Mouse (Mus musculus): ENCODE results near the gene Il1r2.

Gene Il1r2

GRCm38 (mm10) chr1:40133567-40133966 is 59.7 kb downstream of the Il1r2 start:
- DNase-seq, result no peak

DNA sequence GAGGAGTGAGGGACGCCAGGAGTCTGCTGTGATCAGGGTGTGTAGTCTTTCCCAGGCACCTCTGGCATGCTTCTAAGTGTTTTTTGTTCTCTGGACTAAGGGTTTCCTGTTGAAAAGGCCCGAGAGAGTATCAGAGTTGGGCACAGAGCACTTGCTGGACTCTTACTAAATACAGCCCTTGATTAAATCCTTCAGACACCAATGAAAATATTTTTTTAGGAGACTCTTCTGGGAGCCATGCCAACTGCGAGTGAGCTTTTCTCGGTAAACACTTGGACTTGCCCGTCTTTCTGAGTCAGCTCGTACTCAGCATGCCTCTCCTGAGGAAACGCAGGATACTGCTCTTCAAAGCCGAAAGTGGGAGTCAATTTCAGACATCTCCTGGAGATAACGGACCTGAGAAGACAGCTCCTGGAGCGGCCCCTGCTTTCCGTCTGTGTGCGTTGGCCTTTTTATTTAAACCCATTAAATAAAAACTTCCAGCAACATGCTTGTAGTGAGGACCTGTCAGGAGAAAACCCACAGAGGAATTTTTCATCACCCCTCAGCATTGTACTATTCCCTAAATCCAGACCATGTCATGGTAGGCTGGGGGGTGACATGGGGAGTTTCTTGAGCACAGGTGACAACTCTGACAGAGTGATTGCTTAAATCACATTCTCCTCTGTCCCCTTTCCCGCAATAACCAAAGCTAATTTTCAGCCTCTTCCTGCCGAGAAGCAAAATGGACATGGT is 66.1 kb downstream of the Il1r2 start:
- DNase-seq, result peak; percentile 53

DNA sequence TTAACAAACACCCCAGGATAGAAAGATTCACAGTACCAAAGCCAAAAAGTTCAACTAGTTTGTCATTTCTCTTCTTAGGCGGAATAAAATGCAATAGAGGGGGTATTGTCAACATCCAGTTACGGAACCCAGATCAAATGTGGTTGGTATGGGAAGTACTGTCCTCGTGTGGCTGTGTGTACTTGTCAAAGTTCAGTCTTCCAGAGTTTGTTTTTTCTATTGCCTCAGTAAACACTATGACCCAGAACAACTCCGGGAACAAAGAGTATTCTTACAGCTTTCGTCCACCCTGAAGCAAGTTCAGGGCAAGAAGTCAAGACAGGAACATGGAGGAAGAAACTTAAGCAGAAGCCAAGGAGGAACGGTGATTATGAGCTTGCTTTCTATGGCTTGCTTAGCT is 82.2 kb downstream of the Il1r2 start:
- no peak for DNase-seq

GRCm38 (mm10) chr1:40163329-40163917 is 89.5 kb downstream of the Il1r2 start:
- no peak for DNase-seq

DNA sequence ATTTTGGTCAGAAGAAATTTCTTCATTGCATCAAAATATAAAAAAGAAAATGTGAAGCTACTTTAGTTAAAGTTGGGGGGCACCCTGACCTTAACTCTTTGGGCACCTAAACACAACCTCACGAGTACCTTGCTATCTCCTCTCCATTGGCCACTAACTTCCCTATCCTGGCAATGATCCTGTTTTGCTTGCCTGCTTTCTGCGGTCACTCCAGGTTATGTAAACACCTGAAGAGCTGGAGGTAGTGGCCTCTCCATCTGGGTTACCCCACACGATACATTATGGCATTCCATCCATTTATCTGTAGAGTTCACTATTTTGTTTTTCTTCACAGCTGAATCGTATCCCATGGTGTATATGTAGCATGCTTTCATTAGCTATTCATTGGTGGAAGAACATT is 90.5 kb downstream of the Il1r2 start:
- no peak for DNase-seq

DNA sequence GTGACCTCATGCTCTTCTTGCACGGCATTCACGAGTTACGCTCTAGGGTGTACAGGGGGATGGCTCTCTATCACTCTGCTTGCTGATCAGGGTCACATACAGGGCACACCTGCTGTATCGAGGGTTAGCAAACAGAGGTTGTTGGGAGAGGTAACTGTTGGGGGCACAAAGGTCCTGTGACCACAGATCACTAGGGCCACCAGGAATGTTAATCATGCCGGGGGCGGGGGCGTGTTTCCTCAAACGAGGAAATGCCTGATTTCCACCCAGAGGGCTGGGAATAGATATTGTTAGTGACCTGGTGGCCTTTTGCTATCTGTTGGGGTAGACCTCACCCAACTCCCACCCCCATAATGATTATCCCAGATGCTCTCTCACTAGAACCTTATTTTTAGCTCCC is 93.7 kb downstream of the Il1r2 start:
- no peak for DNase-seq

- DNase-seq, result peak; percentile 44
Measured at GRCm38 (mm10) chr1:40171878-40172277, 98.0 kb downstream of the Il1r2 start.

- no peak for DNase-seq
Measured at GRCm38 (mm10) chr1:40174146-40174545, 100.3 kb downstream of the Il1r2 start.
